Mouse (Mus musculus): ENCODE data around the gene P3h4.

- TF ChIP-seq CTCF (IDR thresholded peaks at IDR 0.05) = no peak
- no peak for TF ChIP-seq EP300 (IDR thresholded peaks at IDR 0.05)
Measured at GRCm38 (mm10) chr11:100457711-100458110, 43.1 kb upstream of the P3h4 start.

All from lung, postnatal 0 days (tissue).